Mouse (Mus musculus) small intestine, adult 10 weeks (tissue): ENCODE measurements around the gene Zzef1. TPM values are rescaled to one million over a fixed set of nuclear protein-coding genes. Genes with fewer than 3 reads are reported as not detected.

Experiments
- polyA plus RNA-seq: library from polyadenylated mRNA; stranded (reverse); fragments of 350-450 nt; fragmentation: Illumina TruSeq; extraction: RNeasy Lipid Tissue Mini Kit (QIAGEN cat#74804); gene quantifications from one replicate; pipeline ENCODE4 v1.2.3, GENCODE M21; 2014; ENCODE audit warnings: low replicate concordance

Gene Zzef1
- 38.1 TPM for polyA plus RNA-seq

GRCm38 (mm10) chr11:72795455-72796295, at the start of gene Zzef1, which contains the start of gene Cyb5d2:
Zzef1 (plus strand) TSS chr11:72796226.
Cyb5d2 (minus strand) TSS chr11:72796142.

GRCm38 (mm10) chr11:72961072-72961980, 165.3 kb downstream of the Zzef1 start, which contains the start of gene Atp2a3:
Atp2a3 (plus strand) TSS chr11:72961169.

Other genes starting within 250 kb of the Zzef1 start
- not detected for gene Spns3, start 245.7 kb upstream of the Zzef1 start, polyA plus RNA-seq
- gene Ube2g1, start 188.9 kb upstream of the Zzef1 start, polyA plus RNA-seq, result 132 TPM
- gene Ankfy1, start 106.2 kb upstream of the Zzef1 start, polyA plus RNA-seq, result 39.9 TPM
- 10.0 TPM for gene Cyb5d2, start 84 bp upstream of the Zzef1 start, polyA plus RNA-seq
- gene Atp2a3, start 164.9 kb downstream of the Zzef1 start, polyA plus RNA-seq, result 23.9 TPM
- 0.93 TPM for gene P2rx1, start 202.9 kb downstream of the Zzef1 start, polyA plus RNA-seq
- gene Camkk1, start 222.8 kb downstream of the Zzef1 start, polyA plus RNA-seq, result 0.33 TPM